Mouse (Mus musculus): ENCODE data around the gene Ubap2.

The Ubap2 gene

DNA sequence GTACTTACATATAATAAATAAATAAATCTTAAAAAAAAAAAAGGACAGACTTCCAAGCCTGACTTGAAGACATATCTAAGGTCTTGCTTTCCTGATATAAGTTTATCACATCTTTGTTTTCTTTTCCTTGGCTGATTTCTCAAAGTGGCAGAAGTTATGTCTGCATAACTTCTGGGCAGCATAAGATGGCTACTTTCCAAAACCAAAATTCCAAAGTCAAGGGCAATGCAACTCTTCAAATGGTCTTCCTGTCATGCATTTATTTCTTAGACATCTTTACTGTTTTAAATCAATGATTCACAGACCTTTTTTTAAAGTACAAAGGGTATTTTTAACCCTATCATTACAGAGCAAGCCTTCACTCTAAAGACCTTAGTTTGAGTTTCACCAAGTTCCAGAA lies 14.3 kb downstream of the Ubap2 start:
- DNase-seq (ENCODE audit: low read depth, low spot score): no peak

DNA sequence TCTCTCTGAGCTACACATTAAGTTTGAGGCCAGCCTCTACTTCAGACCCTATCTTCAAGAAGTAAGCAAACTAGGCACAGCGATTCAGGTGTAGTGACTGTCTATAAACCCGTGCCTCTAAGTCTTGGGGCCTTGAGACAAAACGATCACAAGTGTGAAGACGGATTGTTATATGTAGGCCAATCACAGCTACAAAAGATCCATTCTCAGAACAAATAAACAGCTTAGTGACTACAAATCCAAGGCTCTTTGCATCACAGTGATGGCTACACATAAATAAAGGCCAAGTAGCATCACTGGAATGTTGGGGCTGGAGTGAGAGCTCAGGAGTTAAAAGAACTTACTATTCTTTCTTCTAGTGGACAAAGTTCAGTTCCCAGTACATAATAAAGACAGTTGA lies 15.9 kb downstream of the Ubap2 start:
- no peak for DNase-seq (ENCODE audit: low read depth, low spot score)

DNA sequence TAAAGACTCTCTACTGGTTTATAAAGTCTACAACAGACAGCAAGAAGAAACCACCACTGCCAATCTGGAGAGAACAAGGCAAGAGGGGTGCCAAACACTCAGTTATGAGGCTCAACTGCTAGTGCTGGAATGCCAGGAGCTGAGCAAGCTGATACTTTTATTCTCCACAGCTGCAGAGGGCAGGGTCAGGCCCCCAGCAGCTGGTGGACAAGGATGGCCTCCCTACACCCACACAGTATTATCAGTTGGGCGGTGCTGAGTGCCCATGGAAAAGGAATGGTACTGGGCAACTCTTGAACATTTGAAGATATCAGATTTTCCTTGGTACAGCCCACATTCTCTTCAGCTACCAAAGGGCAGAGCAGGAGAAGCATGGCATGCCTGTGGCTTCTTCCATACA lies 17.2 kb downstream of the Ubap2 start:
- DNase-seq (ENCODE audit: low read depth, low spot score): no peak

GRCm38 (mm10) chr4:41255564-41256210 lies 19.3 kb downstream of the Ubap2 start:
- DNase-seq (ENCODE audit: low read depth, low spot score): no peak

GRCm38 (mm10) chr4:41253756-41254155 lies 21.2 kb downstream of the Ubap2 start:
- no peak for DNase-seq (ENCODE audit: low read depth, low spot score)

GRCm38 (mm10) chr4:41245408-41245807 lies 29.5 kb downstream of the Ubap2 start:
- no peak for DNase-seq (ENCODE audit: low read depth, low spot score)

GRCm38 (mm10) chr4:41240916-41241315 lies 34.0 kb downstream of the Ubap2 start:
- no peak for DNase-seq (ENCODE audit: low read depth, low spot score)

DNA sequence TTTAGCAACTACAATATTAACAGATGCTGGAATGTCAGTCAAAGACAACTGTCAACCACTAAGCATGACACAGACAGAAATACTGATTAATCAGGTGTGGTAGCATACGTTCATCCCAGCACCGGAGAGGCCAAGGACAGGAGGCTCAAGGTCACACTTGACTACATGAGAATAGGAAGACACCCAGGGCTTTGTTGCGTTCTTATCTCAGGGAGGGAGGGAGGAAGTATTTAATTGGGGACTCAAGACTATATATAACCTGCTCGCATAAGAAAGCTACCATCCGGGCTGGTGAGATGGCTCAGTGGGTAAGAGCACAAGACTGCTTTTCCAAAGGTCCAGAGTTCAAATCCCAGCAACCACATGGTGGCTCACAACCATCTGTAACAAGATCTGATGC lies 39.3 kb downstream of the Ubap2 start:
- DNase-seq (ENCODE audit: low read depth, low spot score): no peak

DNA sequence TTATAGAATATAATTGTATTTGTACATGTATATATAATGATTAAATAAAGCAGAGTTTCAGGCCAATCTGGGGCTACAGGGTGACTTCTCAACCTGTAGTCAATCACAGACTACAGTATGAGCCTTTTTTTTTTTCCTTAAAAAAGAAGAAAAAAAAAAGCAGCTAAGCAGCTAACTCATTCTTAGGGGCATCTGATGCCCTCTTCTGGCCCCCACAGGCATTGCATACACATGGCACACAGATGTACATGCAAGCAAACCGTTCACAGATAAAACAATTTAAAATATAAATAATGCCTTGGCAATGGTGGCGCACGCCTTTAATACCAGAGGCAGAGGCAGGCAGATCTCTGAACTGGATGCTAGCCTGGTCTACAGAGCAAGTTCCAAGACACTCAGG lies 48.6 kb downstream of the Ubap2 start:
- peak; percentile 54 for DNase-seq (ENCODE audit: low read depth, low spot score)

- peak; percentile 17 for DNase-seq (ENCODE audit: low read depth, low spot score)
Measured at GRCm38 (mm10) chr4:41225412-41225811, 49.5 kb downstream of the Ubap2 start.

GRCm38 (mm10) chr4:41208050-41208449 lies 66.9 kb downstream of the Ubap2 start:
- no peak for DNase-seq (ENCODE audit: low read depth, low spot score)

GRCm38 (mm10) chr4:41205751-41206150 lies 69.2 kb downstream of the Ubap2 start:
- no peak for DNase-seq (ENCODE audit: low read depth, low spot score)

DNA sequence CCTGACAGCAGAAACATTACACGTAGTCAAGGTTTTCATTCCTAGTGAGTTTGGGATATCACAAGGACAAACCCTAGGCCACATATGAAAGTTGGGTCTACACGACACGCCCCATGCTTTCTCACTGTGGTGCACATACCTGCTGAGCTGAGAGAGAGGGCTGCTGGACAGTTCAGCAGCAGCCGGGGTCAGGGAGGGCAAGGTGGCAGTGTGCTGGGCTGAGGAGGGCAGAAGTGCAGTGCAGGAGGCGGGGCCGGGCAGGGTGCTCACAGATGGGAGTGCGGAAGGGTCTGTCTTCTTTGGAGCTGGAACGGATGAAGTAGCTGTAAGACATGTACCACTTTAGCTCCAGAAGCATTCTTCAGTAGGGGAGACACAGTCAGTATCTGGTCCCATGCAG lies 72.8 kb downstream of the Ubap2 start:
- no peak for DNase-seq (ENCODE audit: low read depth, low spot score)

DNA sequence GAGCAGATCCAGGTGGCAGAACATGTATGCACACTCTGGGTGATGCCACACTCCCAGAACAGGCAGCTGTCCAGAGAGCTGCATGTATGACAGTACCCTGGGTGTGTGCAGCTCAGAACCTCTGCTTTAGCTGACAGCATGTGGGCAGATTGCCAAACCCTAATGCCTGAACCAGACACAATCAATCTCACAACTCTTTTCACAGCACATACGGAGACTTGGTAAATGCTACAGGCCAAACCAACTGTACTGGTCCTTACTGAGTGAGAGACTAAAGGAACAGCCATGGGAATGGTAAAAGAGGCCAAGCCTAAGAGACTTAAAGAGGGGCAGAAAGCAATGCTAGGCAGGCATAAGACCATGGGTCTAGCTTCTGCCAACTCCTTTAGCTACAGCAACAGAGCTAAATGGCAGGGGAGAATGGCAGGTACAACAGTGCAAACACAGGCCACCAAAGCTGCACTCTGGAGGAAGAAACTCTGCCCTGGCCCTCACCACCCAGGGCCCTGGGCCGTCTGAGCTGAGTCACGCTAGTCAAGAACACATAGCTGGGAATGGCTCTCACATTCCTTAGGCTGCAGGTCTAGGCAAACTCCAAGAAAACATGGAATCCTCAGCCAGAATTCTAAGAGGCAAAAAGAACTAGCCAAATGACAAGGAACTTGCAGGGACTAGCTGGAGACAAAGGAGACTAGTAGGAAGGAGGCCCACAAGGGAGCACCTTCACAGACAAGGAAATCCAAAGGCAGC lies 77.9 kb downstream of the Ubap2 start:
- no peak for DNase-seq (ENCODE audit: low read depth, low spot score)

DNA sequence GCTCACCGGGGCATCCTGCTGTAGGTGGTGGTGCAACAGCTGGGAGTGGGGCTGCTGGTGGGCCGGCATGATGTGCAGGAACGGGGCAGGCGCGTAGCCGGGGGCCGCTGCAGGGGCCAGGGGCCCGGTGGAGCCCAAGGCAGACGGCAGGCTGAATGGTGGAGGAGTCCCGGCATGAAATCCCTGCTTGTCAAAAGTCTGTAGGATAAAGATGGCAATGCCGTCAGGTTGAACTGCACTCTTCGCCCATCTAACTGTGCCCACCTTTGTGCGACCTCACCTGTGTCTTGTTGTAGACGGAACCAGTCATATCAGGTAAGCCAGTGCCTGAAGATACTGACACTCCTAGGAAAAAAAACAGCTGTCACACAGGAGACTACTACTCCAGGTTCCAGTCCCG lies 79.6 kb downstream of the Ubap2 start:
- no peak for DNase-seq (ENCODE audit: low read depth, low spot score)

- peak; percentile 50 for DNase-seq (ENCODE audit: low read depth, low spot score)
Measured at GRCm38 (mm10) chr4:41192544-41193512, 82.1 kb downstream of the Ubap2 start.

- no peak for DNase-seq (ENCODE audit: low read depth, low spot score)
Measured at GRCm38 (mm10) chr4:41189809-41190208, 85.1 kb downstream of the Ubap2 start.

DNA sequence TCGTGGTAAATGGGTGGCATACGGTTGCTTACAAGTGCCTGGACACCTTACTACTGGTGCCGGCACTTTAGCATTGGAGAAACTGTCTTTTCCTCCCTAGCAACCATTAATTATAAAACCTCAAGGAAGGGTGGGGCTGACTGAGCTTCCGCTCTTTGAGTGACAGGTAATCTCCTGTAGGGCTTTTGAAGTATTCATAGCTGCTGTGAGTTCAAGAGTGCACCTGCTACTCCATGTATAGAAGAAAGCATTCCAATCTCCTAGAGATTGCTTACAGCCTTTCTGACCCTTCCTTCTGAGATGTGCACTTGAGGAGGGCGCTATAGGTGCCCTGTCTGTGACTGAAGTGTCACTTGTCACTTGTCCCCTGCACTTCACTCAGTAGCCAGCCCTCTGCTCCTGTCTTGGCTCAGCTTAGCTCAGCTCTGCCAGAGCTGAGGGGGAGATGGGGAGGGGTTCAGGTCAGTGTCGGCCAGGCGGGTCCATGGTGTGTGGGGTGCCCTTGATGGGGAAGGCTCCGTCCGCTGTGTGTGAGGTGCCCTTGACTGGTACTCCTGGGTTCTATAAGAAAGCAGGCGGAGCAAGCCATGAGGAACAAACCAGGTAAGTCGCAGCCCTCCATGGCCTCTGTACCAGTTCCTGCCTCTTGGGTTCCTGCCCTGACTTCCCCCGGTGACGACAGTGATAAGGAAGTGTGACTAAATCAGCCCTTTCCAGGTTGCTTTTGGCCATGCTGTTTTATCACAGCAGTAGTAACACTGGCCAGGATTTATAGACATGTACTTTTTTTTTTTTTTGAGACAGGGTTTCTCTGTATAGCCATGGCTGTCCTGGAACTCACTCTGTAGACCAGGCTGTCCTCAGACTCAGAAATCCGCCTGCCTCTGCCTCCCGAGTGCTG lies 94.9 kb downstream of the Ubap2 start:
- DNase-seq (ENCODE audit: low read depth, low spot score): no peak

GRCm38 (mm10) chr4:41174631-41175030 lies 100.3 kb downstream of the Ubap2 start:
- no peak for DNase-seq (ENCODE audit: low read depth, low spot score)

DNA sequence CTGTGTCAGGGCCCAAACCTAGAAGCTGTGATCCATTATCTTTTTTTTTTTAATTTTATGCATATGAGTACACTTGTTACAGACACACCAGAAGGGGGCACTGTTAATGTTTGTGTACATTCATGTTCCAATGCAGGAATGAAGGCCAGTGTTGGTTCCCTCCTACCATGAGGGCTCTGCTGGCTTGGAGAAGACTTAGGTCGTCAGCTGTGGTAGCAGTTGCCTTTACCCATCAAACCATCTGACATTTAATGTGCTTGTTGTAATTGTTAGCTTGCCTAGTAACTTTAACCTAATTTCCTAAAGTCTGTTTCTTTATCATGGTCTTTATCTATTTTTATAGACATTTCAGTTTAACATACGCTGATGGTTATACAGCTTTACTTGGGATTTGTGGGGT lies 104.0 kb downstream of the Ubap2 start:
- DNase-seq (ENCODE audit: low read depth, low spot score): no peak
